Mouse (Mus musculus) pancreas, adult 10 weeks (tissue): ENCODE measurements around the gene Krtap5-2. TPM values are rescaled to one million over a fixed set of nuclear protein-coding genes. Genes with fewer than 3 reads are reported as not detected.

Experiments used
- polyA plus RNA-seq: library from polyadenylated mRNA; stranded (reverse); fragments of 350-450 nt; fragmentation: Illumina TruSeq; extraction: RNeasy Lipid Tissue Mini Kit (QIAGEN cat#74804); gene quantifications from one replicate; pipeline ENCODE4 v1.2.3, GENCODE M21; 2015; ENCODE audit warnings: low read depth, low replicate concordance; ENCODE audit not compliant: insufficient read depth

Krtap5-2 gene
- polyA plus RNA-seq = not detected

DNA sequence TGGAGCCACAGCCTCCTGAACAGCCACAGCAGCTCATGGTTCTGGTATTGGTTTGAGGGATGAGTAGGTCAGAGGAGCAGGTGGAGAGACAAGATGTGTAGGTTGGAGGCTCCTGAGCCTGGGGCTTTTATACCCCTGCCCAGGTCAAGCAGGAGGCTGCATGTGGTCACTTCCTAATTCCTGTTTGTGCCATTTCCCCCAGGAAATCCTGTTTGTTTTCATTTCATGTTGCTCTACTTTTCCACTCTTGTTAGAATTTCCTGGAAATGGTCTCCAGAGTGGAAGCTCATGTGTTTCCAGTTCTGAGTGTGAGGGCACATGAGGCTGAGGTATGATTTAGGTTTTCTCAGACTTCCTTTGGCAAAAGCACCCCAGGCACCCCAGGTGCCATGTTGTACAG lies at the start of gene Krtap5-2:
TSS of gene Krtap5-2 (minus strand) at position 101 of the 400 bp plus-strand sequence.

DNA sequence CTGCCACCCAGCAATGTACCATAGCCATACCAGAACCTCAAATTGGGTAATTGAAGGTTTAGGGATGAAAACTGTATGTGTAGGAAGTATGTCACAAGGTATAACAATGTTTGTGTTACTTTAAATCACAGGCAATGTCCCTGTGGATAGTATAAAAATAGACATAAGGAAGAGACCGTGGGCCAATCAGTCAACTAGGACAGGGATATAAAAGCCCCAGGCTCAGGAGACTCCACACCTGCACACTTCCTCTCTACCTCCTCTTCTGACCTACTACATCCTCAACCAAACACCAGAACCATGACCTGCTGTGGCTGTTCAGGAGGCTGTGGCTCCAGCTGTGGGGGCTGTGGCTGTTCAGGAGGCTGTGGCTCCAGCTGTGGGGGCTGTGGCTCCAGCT lies 35.8 kb upstream of the Krtap5-2 start, which contains the start of gene Gm7579:
TSS of gene Gm7579 (plus strand) at position 301 of the 400 bp plus-strand sequence.

DNA sequence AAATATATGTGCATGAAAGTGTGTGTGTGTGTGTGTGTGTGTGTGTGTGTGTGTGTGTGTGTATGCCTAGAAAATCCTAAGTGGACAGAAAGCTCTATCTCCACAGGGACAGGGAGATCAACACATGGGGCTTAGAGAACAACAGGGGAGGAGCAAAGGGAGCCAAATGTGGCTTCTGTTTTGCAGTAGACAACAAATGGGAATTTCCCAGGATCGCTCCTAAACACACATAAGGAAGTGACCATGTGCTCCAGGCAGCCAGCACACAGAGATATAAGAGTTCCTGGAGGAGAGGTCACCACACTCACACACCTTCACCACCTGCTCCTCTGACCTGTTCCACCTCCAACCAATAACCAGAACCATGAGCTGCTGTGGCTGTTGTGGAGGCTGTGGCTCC lies 25.3 kb upstream of the Krtap5-2 start, which contains the start of gene Krtap5-3:
TSS of gene Krtap5-3 (plus strand) at position 301 of the 400 bp plus-strand sequence.

DNA sequence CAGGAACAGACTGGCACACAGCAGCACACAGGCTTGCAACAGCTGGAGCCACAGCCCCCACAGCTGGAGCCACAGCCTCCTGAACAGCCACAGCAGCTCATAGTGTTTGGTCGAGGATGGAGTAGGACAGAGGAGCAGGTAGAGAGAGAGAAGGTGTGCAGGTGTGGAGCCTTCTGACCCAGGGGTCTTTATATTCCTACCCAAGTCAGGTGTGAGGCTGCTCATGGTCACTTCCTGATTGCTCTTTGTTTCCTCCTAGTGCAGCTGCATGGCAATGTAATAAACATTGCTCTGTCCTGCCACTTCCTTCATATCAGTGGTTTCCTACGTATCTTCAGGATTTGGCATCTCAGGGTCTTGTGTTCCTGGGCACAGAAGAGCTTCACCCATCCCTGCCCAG lies 14.5 kb upstream of the Krtap5-2 start, which contains the start of gene Gm10153:
TSS of gene Gm10153 (minus strand) at position 101 of the 400 bp plus-strand sequence.

DNA sequence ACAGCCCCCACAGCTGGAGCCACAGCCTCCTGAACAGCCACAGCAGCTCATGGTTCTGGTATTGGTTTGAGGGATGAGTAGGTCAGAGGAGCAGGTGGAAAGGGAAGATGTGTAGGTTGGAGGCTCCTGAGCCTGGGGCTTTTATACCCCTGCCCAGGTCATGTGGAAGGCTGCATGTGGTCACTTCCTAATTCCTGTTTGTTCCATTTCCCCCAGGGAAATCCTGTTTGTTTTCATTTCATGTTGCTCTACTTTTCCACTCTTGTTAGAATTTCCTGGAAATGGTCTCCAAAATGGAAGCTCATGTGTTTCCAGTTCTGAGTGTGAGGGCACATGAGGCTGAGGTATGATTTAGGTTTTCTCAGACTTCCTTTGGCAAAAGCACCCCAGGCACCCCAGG lies 10.2 kb downstream of the Krtap5-2 start, which contains the start of gene Gm4553:
TSS of gene Gm4553 (minus strand) at position 101 of the 400 bp plus-strand sequence.

DNA sequence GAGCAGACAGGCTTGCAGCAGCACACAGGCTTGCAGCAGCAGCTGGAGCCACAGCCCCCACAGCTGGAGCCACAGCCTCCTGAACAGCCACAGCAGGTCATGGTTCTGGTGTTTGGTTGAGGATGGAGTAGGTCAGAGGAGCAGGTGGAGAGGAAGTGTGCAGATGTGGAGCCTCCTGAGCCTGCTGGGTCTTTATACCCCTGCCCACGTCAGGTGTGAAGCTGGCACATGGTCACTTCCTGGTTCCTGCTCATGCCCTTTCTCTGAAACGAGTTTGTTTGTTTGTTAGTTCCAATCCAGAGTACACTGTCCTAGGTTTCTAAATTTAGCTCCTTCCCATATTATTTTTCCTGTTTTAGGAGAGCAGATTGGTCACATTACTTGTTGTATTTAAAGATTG lies 18.8 kb downstream of the Krtap5-2 start, which contains the start of gene Gm29735:
TSS of gene Gm29735 (minus strand) at position 101 of the 400 bp plus-strand sequence.

DNA sequence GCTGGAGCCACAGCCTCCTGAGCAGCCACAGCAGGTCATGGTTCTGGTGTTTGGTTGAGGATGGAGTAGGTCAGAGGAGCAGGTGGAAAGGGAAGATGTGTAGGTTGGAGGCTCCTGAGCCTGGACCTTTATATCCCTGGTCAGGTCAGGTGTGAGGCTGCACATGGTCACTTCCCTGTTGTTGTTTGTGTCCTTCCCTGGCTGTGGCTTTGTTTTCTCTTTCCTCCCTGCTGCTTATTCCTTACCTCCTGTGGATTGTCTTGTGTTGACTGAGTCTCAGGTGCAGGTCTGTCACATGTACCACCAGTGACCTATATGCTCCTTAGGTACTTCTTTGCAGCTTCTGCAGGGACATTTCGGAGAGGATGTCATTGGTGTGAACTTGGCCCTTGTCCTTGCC lies 31.3 kb downstream of the Krtap5-2 start, which contains the start of gene Gm45337:
TSS of gene Gm45337 (minus strand) at position 101 of the 400 bp plus-strand sequence.

DNA sequence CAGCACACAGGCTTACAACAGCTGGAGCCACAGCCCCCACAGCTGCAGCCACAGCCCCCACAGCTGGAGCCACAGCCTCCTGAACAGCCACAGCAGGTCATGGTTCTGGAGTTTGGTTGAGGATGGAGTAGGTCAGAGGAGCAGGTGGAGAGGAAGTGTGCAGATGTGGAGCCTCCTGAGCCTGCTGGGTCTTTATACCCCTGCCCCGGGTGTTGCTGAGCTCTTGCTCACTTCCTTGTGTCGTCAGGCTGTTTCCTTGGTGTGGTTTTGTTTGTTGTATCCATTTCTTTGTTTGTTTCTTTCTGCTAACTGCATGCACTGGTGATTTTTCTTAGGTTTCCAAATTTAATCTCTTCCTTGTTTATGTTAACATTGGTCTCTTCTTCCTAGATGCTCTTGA lies 39.9 kb downstream of the Krtap5-2 start, which contains the start of gene Gm39115:
TSS of gene Gm39115 (minus strand) at position 101 of the 400 bp plus-strand sequence.

Other genes with a start within 250 kb of the Krtap5-2 start
- gene Brsk2, start 226.3 kb downstream of the Krtap5-2 start, polyA plus RNA-seq = 10.4 TPM
- 23.7 TPM for gene Mob2, start 114.9 kb downstream of the Krtap5-2 start, polyA plus RNA-seq
- gene Dusp8, start 80.2 kb downstream of the Krtap5-2 start, polyA plus RNA-seq = 2.1 TPM
- not detected for gene Gm45618, start 55.3 kb downstream of the Krtap5-2 start, polyA plus RNA-seq
- not detected for gene Gm39115, start 40.0 kb downstream of the Krtap5-2 start, polyA plus RNA-seq
- gene Gm45337, start 31.4 kb downstream of the Krtap5-2 start, polyA plus RNA-seq = not detected
- not detected for gene Gm29735, start 18.9 kb downstream of the Krtap5-2 start, polyA plus RNA-seq
- gene Gm4553, start 10.3 kb downstream of the Krtap5-2 start, polyA plus RNA-seq = not detected
- not detected for gene Gm10153, start 14.4 kb upstream of the Krtap5-2 start, polyA plus RNA-seq
- not detected for gene Krtap5-3, start 25.4 kb upstream of the Krtap5-2 start, polyA plus RNA-seq
- not detected for gene Gm7579, start 35.9 kb upstream of the Krtap5-2 start, polyA plus RNA-seq
- not detected for gene Krtap5-5, start 54.0 kb upstream of the Krtap5-2 start, polyA plus RNA-seq
- not detected for gene Gm40460, start 65.1 kb upstream of the Krtap5-2 start, polyA plus RNA-seq
- not detected for gene Gm2431, start 82.3 kb upstream of the Krtap5-2 start, polyA plus RNA-seq
- not detected for gene Gm4559, start 98.4 kb upstream of the Krtap5-2 start, polyA plus RNA-seq
- not detected for gene Krtap5-1, start 121.1 kb upstream of the Krtap5-2 start, polyA plus RNA-seq
- gene Krtap5-4, start 127.5 kb upstream of the Krtap5-2 start, polyA plus RNA-seq = not detected
- not detected for gene Ifitm10, start 197.7 kb upstream of the Krtap5-2 start, polyA plus RNA-seq
- not detected for gene Gm49369, start 206.7 kb upstream of the Krtap5-2 start, polyA plus RNA-seq
- 108 TPM for gene Ctsd, start 212.0 kb upstream of the Krtap5-2 start, polyA plus RNA-seq